Mouse (Mus musculus) kidney, adult 8-10 months (tissue): ENCODE data around the gene Gsap.
A peak's percentile ranks its signal among the peaks of the same experiment; 100 is the strongest.
"Not testable (repeated sequence)": the region's sequence is repeated elsewhere in the genome, so short reads cannot be mapped to it uniquely, and the experiment has no call there.

Experiments used
- DNase-seq, 2 experiments: peaks; one replicate each; pipeline ENCODE4 v3.0.0; 2022

The Gsap gene

GRCm38 (mm10) chr5:21261202-21261844 is 75.3 kb downstream of the Gsap start:
- DNase-seq, result peak in 1 of 2 experiments; percentile 5

- no peak for DNase-seq
Measured at GRCm38 (mm10) chr5:21263202-21264055, 77.4 kb downstream of the Gsap start.

DNA sequence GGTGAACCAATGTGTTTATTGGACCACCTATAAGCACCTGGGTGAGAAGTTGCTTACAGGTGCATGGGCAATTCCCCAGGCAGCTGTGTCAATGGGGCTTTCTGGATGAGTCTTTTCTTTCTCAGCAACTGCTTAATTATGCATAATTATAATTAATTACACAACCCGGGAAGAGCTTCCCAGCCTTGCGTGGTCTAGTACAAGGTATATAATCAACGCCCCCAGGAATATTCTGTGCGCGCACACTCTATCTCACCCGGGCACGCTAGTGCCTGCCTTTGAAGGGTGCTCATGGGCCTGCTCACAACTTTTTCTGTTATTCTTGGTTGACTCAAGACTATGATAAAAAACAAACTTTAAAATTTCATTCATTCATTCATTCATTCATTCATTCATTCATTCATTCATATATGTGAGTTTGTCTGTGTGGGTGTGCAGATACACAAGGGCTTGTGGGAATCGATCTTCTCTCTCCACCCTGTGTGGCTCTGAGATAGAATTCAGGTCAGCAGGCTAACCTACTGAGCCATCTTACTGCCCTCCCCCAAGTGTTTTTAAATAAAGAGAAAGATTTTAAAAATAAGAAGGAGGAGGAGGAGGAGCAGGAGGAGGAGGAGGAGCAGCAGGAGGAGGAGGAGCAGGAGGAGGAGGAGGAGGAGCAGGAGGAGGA is 78.4 kb downstream of the Gsap start:
- DNase-seq, result no peak

DNA sequence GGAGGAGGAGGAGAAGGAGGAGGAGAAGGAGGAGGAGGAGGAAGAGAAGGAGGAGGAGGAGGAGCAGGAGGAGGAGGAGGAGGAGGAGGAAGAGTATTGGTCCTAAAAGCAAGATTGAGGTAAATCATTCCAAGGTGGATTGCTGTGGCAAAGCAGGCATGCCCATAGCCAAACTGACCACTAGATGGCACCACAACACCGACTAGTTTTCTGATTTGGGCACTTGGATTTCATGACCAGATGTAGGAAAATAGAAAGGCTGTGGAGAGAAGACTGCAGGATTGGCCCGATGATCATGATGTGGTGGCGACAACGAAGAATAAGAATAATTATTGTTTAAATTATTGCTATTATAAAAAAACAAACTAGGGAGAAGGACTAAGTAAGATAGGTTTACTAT is 79.0 kb downstream of the Gsap start:
- DNase-seq, result peak; percentile 51 to 80

DNA sequence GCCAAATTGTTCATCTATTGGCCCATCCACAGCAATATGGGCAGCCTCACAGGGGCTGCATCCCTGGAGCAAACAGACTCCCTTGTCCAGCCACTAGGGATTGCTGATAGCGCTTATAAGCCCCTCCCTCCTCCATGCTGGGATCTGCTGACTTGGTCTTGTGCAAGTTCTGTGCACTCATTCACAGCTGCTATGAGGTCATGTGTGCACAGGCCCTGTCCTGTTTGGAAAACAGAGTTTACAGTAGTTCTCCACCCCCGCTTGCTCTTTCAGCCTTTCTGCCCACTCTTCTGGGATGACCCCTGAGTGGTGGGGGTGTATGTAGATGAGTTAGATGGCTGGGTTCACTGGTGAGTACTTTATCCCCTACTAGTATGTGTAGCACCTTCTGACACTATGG is 81.0 kb downstream of the Gsap start:
- no peak for DNase-seq

DNA sequence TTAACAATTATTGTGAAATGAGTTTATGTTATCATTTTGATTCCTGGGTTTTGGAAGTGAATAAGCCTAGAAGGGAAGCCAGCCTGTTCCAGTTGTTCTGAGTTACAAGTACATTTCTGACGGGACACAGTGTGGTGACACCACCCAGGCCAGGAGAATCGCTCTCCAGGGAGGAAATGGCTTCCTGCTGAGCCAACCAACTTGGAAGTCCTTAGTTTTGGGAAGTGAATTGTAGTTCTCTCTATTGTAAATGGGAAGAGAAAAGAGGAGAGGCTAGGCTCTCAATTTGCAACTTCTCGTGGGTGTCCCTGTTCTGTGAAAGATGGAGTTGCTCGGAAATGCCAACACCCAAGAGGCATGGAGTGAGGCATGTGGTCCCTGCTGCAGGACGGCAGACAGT is 83.4 kb downstream of the Gsap start:
- no peak for DNase-seq

GRCm38 (mm10) chr5:21270756-21271155 is 84.7 kb downstream of the Gsap start:
- no peak for DNase-seq

DNA sequence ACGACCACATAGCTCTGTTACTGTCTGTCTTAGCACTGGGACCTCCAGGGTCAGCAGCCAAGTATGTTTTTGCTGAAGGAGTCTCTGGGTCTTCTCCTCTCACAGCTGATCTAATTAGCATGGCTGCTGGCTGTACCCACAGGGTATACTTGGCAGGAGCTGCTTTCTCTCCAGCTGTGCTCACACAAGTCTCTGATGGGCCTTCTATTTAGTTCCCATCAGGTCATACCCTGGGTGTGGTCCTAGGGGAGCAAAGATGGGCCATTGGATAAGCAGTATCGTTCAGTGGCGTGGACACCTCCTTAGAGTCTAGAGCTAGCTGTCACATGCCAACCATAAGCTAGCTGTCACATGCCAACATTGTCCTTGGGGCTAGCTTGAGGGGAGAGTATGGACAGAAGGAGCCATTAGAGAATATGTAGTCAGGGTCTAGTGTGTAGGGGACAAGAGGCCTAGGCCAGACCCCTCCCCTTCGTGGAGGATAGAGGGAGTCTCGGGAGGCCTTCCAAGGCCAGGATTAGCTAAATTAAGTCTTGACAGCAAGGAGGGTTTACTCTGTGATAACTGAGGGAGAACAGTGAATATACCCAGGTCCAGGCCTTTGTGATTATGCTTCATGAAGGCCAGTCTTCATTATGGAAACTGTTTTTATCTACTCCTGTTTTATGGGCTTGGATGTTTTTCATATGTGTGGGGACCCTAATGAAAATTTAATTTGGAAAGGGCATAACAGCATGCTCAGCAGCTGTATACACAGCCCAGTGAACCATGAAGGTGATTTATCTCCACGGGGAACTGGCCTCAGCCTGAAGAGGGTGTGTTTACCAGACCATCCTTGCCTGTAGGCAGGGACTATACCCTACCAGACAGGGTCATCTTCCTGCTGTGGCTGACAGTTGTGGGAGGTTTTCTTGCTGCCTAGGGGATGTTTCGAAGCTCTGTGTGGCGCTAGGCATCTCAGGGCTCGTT is 85.6 kb downstream of the Gsap start:
- peak in 1 of 2 experiments; percentile 7 for DNase-seq

DNA sequence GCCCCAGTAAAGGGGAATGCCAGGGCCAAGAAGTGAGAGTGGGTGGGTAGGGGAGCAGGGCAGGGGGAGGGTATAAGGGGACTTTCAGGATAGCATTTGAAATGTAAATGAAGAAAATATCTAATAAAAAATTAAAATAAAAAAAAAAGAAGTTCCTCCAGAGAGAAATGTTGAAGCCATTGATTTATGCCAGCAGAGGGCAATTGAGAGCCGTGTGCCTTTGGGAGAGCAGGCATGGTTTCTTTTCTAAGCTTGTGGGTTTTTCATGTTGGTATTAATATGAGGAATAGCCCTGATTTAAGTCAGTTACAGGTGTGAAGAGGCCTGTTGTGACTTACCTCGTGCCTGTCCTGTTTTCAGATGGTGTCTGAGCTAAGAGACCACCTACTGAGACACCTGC is 91.6 kb downstream of the Gsap start:
- not testable (repeated sequence) for DNase-seq

- no peak for DNase-seq
Measured at GRCm38 (mm10) chr5:21283356-21284062, 97.5 kb downstream of the Gsap start.

DNA sequence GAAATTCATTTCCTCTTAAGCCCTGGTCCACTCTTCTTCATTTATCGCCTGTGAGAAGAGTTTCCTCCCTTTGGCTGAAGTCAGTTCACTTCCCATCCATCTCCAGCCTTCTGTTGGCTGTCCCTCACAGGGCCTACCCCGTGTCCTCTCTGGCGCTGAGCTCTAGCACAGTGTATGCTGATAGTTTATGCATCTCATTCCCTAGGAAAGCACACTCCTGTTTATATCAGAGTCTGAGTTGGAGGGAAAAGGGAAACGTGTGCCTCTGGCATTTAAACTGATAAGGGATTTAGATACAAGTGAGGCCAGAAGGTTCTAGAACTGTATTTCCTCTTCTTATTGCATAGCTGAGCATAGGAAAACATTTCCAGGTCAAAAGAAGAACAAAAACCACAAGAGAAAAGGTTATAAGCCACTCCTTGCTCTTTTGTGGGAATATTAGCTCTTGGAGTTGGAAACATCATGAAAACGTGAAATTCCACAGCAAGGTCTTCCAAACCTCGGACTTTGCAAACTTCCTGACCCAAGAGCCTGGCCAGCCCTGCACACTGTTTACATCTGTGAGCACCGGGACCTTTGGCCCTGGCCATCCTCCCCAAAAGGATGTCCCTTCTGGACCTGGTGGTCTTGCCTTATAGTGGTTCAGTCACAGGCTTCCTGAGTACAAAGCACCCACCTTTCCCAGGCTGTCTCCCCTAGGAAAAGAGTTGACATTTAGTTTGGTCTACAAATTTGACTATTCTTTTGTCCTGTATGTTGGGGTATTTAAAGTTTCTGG is 102.8 kb downstream of the Gsap start:
- DNase-seq, result no peak

- no peak for DNase-seq
Measured at GRCm38 (mm10) chr5:21290594-21290993, 104.5 kb downstream of the Gsap start.

DNA sequence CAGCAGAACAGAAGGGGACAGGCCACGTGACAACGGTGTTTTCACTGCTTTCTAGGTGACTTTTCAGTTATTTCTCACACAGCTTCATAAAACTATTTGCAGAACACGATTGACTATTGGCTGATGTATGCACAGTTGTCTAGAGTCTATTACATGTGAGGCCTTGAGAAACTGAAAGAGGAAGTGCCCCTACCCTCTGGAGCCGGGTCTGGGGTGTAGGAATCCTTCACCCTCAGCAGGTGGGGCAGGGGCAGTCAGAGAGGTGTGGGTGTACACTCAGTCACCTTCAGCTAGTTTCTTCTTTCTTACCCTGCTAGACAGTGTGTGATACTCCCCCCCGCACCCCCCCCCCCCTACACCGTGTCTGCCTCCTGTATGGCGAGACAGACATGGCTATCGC is 109.6 kb downstream of the Gsap start:
- DNase-seq, result no peak

DNA sequence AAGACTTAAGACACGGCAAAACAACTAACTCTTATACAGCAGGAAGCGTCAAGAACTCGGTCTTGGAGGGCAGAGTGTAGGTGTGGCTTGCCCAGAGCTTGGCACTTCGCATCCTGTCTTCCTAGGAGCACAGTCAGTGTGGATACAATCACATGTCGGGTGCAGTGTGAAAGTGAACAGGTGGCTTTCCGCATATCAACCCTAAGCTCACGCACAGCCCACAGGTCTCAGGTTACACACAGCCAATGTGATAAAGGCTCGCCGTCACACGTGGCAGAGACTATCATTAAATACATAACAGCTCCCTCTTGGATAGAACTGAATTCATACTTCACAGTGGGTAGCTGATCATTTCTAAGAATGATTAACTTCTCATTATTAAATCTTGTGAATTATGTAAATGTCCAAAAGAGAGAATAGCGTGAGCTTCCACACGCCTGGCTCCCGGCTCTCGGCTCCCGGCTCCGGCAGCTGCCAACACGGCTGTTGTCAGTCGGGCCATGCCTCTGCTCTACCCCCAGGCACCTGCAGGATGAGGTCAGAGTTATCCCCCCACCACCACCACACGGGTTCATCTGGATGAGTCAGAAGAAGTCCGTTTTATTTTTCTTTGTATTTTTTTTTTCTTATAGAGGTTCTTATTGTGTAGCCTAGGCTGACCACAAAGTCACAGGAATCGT is 113.2 kb downstream of the Gsap start:
- DNase-seq, result no peak

DNA sequence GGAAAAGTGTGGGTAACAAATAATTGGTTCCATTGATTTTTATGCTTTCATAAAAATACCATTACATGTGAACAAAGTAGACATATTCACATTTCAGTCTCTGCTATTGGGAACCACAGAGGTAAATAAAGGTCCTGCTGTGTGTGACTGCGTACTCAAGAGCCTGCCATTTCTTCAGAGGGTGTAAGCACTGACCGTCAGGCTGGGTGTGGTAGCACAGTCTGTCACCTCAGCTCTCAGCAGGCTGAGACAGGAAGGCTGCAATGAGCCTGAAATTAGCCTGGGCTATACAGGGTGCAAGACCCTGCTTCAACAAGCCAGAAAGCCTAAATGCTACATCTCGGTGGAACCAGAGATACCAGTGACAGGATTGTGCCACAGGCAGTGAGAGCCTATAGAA is 114.0 kb downstream of the Gsap start:
- no peak for DNase-seq

DNA sequence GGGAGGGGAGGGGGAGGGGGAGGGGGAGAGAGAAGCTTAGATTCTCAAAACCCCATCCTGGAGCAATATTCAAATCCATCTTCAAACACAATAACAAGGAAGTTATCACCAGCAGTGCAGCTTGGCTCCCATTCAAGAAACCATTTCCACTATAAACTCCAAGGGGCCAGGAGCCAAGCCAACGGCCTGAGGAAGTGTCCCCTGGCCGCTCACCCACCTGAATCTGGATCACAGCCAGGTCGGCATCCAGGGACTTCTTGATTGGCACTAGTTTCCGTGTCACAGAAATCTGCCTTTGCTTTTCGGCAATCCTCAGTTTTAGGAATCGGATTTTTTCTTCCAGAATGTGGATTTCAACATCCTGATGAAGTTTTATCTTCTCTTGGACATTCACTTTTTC is 115.0 kb downstream of the Gsap start:
- no peak for DNase-seq

- DNase-seq, result no peak
Measured at GRCm38 (mm10) chr5:21307165-21307564, 121.1 kb downstream of the Gsap start.

GRCm38 (mm10) chr5:21314696-21315095 is 128.6 kb downstream of the Gsap start:
- DNase-seq, result no peak

DNA sequence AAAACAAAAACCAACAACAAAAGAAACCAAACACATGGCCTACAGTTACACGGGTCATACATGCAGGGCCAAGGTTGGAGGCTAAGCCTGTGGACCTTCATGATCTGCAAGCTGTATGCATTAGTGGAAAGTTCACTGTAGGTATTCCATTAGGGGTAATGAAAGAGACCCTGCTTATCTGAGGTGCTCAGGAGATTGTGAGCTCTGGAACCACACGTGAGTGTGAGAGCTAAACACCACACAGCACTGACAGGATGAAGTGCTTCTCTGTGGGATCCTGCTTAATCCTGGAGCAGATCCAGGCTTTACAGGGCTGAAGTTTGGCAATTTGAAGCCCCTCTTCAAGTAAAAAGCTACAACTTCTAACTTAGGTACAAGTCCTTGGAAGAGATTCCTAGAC is 134.1 kb downstream of the Gsap start:
- no peak for DNase-seq

- DNase-seq, result peak; percentile 35 to 79
Measured at GRCm38 (mm10) chr5:21326494-21326893, 140.4 kb downstream of the Gsap start.

- no peak for DNase-seq
Measured at GRCm38 (mm10) chr5:21328560-21328959, 142.5 kb downstream of the Gsap start.
